Comparison of ENCODE assay signal across 8 mouse cellular contexts in the genomic region with DNA sequence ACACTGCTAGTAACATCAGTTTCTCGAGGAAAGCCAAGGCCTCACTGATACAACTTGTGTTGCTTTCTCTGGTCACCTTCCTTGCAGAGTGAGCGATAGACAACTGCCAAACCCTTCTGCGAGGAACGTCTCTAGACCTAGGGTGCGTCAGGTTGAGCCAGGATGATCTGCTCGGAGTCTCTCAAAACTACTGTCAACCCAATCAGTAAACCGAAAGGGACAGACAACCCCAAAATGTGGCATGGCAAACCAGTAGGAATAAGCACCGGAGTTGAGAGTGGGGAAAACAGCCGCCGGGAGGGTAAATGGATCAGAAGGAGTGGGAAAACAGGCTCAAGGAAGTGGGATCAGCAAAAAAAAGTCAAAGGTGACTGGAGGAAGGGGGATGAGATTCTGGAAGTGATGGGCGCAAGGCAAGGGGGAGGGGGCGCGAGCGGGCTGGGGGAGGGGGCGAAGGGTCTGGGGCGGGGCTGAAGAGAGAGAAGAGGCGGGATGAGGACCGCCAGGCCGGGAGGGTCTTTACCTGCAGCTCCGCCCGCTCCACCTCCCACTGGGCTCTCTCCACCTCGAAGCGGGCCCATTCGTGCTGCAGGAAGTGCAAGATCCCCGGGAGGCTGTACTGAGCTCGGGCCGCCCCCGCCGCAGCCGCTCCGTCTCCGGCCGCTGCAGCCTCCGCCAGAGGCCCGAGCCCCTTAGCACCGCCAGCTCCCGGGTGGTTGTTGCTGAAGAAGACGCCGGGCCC. TPM values are rescaled to one million over a fixed set of nuclear protein-coding genes. Genes with fewer than 3 reads are reported as not detected.
A peak's percentile ranks its signal among the peaks of the same experiment; 100 is the strongest.
DNase-seq lines count a peak whose midpoint lies in the region; ATAC-seq and TF ChIP-seq lines count a peak whose summit lies in the region.

No protein-coding gene starts in this region.

- intact Hi-C loops in left cerebral cortex, adult 2 months (cut with DNase I), result loop anchor here (2.0 kb wide), 1 partner anchor 59 kb away; no protein-coding TSS in a partner anchor

- DNase-seq in left cerebral cortex, adult 2 months (ENCODE audit: extremely low spot score in 1 of 2, low spot score in 2 of 2), result no peak
- DNase-seq in left cerebral cortex, adult 11 months (ENCODE audit: low spot score), result no peak
- peak; percentile 45 for DNase-seq in MN1 (ENCODE audit: low spot score)
- DNase-seq in cerebellum, adult 9-10 months, result peak; percentile 63
- peak; percentile 19 to 40 for DNase-seq in layer of hippocampus, postnatal 14 days (ENCODE audit: low spot score in 2 of 2)
- peak; percentile 43 for DNase-seq in mesoderm, embryonic 11.5 days (ENCODE audit: low read depth, low spot score)

- peak; percentile 75 for ATAC-seq in heart, embryonic 11.5 days (replicated peaks; ENCODE audit: insufficient number of reproducible peaks, low FRiP score, low TSS enrichment)

- whole genome bisulfite sequencing in heart, embryonic 11.5 days (ENCODE audit: insufficient replicate concordance), result under 1% methylated on average over 37 of the region's 39 CpGs

- H3K9ac ChIP-seq in heart, embryonic 11.5 days (ENCODE audit: low read depth, low read length), result peak overlapping the region; percentile 98

- H3K27ac ChIP-seq in left cerebral cortex, adult 2 months, result peak overlapping the region; percentile 97
- peak overlapping the region; percentile 96 for H3K27ac ChIP-seq in heart, embryonic 11.5 days (ENCODE audit: low read depth, low read length)
- peak overlapping the region; percentile 74 for H3K27ac ChIP-seq in testis, adult 2 months (ENCODE audit: control insufficient read depth, insufficient read depth, low read depth, low read length)

- no peaks in the 10 kb centered on the region for H3K36me3 ChIP-seq in heart, embryonic 11.5 days (ENCODE audit: control insufficient read depth, insufficient read depth, low read length)
- H3K36me3 ChIP-seq in testis, adult 2 months (ENCODE audit: control insufficient read depth, insufficient read depth, low read length), result no peaks in the 10 kb centered on the region

- peak overlapping the region; percentile 77 for H3K4me3 ChIP-seq in left cerebral cortex, adult 2 months
- peak overlapping the region; percentile 93 for H3K4me3 ChIP-seq in heart, embryonic 11.5 days (ENCODE audit: low read depth, low read length)
- H3K4me3 ChIP-seq in testis, adult 2 months (ENCODE audit: control insufficient read depth, low read depth, low read length), result peak overlapping the region; percentile 95

- TF ChIP-seq CTCF in left cerebral cortex, adult 2 months (IDR thresholded peaks at IDR 0.05), result no peak
- TF ChIP-seq CTCF in testis, adult 2 months (IDR thresholded peaks at IDR 0.05; ENCODE audit: control insufficient read depth, insufficient read depth, insufficient replicate concordance, low read depth, low read length), result no peak

- peak overlapping the region; percentile 82 for H3K4me2 ChIP-seq in heart, embryonic 11.5 days

- H3K9me3 ChIP-seq in heart, embryonic 11.5 days (replicated peaks; ENCODE audit: control insufficient read depth, low read length), result no peaks in the 10 kb centered on the region

- H3K4me1 ChIP-seq in heart, embryonic 11.5 days (ENCODE audit: control insufficient read depth, insufficient read depth, low read length), result peaks cover 24% of the 10 kb centered on the region
- H3K4me1 ChIP-seq in testis, adult 2 months (ENCODE audit: control insufficient read depth, insufficient read depth, low read length), result peaks cover 7% of the 10 kb centered on the region

- TF ChIP-seq POLR2A in testis, adult 2 months (IDR thresholded peaks at IDR 0.05; ENCODE audit: control insufficient read depth, low read depth, low read length), result no peak

- no peaks in the 10 kb centered on the region for H3K27me3 ChIP-seq in heart, embryonic 11.5 days (ENCODE audit: control insufficient read depth, insufficient read depth, low read length)
- H3K27me3 ChIP-seq in testis, adult 2 months (ENCODE audit: control insufficient read depth, insufficient read depth, low read length), result no peaks in the 10 kb centered on the region

RNA-seq across cellular contexts. Expression of gene Strn, which starts 1.1 kb away (rescaled TPM):
- total RNA-seq in left cerebral cortex, adult 2 months (2021), result 10 to 100 TPM; 58.1 to 65.7 TPM
- polyA plus RNA-seq in heart, embryonic 11.5 days (2014; fragmentation: Nextera tagmentation; extraction: Ambion mirVana), result 12.5 and 14.2 TPM in 2 replicates
- 10 to 100 TPM; 78.6 to 81.0 TPM for total RNA-seq in layer of hippocampus, postnatal 14 days (2021)
- polyA plus RNA-seq in testis, adult 2 months (2012; rRNA removed), result 7.1 and 7.9 TPM in 2 replicates

Comparison
In these comparisons a context has a peak if more than half of its experiments do, and no peak if none do; other contexts are left out.
1. DNase-seq: peak in MN1 (single experiment), cerebellum, adult 9-10 months (single experiment), layer of hippocampus, postnatal 14 days (2 of 2) and mesoderm, embryonic 11.5 days (single experiment); none in left cerebral cortex, adult 2 months (0 of 2) and left cerebral cortex, adult 11 months (single experiment).
2. Peak in every context shown above with its lines, with median percentiles within 50 percentile points of each other: H3K27ac ChIP-seq and H3K4me3 ChIP-seq.